Mouse (Mus musculus): ENCODE data around the gene Ica1. TPM values are rescaled to one million over a fixed set of nuclear protein-coding genes. Genes with fewer than 3 reads are reported as not detected.

Ica1 gene
- polyA plus RNA-seq, 1 experiment, result 48.6 TPM

DNA sequence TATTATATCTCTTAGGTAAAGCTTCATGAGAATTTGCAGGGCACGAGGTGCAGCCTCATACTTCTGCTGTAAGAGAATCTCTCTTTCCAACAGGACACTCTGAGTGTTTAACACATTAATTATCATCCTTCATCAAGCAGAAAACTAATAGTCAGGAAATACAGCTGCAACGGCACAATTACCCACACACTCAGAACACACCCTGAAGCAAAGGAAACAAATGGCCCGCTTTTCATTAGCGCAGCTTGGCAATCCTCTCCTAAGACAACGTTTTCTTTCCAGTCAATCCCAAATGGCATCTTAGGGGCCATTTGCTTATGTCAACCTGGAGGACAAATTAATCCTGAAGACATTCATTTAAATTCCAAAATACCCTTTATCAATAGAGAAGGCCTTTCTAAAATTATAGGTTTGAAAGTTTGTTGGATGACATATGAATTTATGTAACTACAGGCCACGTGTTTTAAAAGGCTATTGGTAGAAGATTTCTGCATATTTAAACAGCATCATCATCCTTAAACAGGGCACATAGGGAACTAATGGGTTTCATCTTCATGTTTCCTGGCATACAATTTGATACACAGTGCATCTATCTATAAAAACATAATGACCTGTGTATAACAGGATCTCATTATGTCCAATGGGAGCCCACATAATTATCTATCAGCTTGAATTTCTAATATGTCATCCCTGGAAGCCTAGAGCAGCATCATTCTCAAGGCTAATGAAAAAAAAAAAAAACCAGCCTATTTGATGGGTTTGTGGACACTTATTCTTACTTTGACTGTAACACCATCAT is 110.1 kb downstream of the Ica1 start:
- no peaks in the 10 kb centered on the region for H3K9me3 ChIP-seq
- no peak overlapping the region for H3K4me3 ChIP-seq (replicated peaks)
- peaks cover 21% of the 10 kb centered on the region for H3K4me1 ChIP-seq
- TF ChIP-seq GATA1 (IDR thresholded peaks at IDR 0.05; ENCODE audit: borderline replicate concordance, low read length), result no peak
- TF ChIP-seq FLI1 (IDR thresholded peaks at IDR 0.05; ENCODE audit: low read length), result no peak
- peaks cover 69% of the 10 kb centered on the region for H3K36me3 ChIP-seq (replicated peaks; ENCODE audit: low read length)
- no peaks in the 10 kb centered on the region for H3K27me3 ChIP-seq (replicated peaks)

DNA sequence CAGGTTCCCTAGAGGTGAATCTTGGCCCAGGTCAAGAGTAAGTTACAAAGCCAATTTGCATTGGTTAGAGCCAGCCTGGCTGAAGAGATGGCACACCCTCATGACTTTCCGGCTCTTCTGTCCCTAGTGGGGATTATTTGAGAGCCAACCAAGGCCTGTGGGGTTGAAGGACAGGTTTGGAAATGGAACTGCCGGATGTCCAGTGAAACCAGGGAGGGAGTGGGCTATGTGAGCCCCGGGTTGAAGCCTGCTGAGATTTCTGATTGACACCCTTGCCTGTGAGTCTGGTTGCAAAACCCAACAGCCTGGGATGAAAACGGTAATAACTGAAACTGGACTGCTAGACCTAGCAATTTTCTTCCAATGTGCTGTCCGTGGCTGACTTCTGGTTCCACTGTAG is 112.5 kb downstream of the Ica1 start:
- peaks cover 62% of the 10 kb centered on the region for H3K36me3 ChIP-seq (replicated peaks; ENCODE audit: low read length)
- TF ChIP-seq GATA1 (IDR thresholded peaks at IDR 0.05; ENCODE audit: borderline replicate concordance, low read length) (no peak), FLI1 (IDR thresholded peaks at IDR 0.05; ENCODE audit: low read length) (no peak)
- H3K4me3 ChIP-seq (replicated peaks), result no peak overlapping the region
- H3K27me3 ChIP-seq (replicated peaks), result no peaks in the 10 kb centered on the region
- no peaks in the 10 kb centered on the region for H3K9me3 ChIP-seq
- H3K4me1 ChIP-seq, result peaks cover 42% of the 10 kb centered on the region

GRCm38 (mm10) chr6:8664956-8665355 is 113.3 kb downstream of the Ica1 start:
- peaks cover 56% of the 10 kb centered on the region for H3K36me3 ChIP-seq (replicated peaks; ENCODE audit: low read length)
- TF ChIP-seq FLI1 (IDR thresholded peaks at IDR 0.05; ENCODE audit: low read length), result no peak
- no peak for TF ChIP-seq GATA1 (IDR thresholded peaks at IDR 0.05; ENCODE audit: borderline replicate concordance, low read length)

DNA sequence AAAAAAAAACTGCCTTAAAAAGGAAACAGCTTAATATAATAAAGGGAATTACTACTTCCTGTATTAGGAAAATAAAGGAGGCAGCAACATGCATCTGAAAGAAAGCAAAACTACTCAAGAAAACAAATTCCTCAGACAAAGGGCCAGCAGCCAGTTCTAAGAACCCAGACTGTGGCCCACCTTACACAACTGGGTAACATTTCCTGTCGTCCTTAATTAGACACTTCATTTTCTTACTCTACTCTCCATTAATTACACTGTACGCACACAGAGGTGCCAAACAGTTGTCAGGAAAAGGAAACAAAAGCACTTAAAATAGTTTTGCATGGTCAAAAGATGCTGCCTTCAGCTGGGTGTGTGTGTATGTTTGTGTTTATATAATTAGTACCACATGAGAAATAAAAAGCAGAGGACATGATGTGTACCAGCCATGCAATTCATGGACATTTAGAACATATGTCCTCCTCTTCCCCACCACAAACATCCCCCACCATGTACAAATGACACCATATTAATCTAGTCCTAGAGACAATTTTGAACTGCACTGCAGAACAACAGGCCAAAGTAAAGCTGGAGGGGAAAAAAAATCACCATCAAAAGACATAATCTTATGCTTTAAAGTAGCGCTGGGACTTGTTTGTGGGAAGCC is 115.1 kb downstream of the Ica1 start:
- Histone ChIP-seq H3K4me3 (replicated peaks) (no peak overlapping the region), H3K9me3 (no peaks in the 10 kb centered on the region), H3K4me1 (peaks cover 48% of the 10 kb centered on the region), H3K27me3 (replicated peaks) (no peaks in the 10 kb centered on the region), H3K36me3 (replicated peaks; ENCODE audit: low read length) (peaks cover 42% of the 10 kb centered on the region)
- no peak for TF ChIP-seq FLI1 (IDR thresholded peaks at IDR 0.05; ENCODE audit: low read length)
- no peak for TF ChIP-seq GATA1 (IDR thresholded peaks at IDR 0.05; ENCODE audit: borderline replicate concordance, low read length)

More at GRCm38 (mm10) chr6:8664956-8665355, 113.3 kb downstream of the Ica1 start:
- Histone ChIP-seq H3K4me3 (replicated peaks) (no peak overlapping the region), H3K9me3 (no peaks in the 10 kb centered on the region), H3K4me1 (peaks cover 44% of the 10 kb centered on the region), H3K27me3 (replicated peaks) (no peaks in the 10 kb centered on the region)

DNA sequence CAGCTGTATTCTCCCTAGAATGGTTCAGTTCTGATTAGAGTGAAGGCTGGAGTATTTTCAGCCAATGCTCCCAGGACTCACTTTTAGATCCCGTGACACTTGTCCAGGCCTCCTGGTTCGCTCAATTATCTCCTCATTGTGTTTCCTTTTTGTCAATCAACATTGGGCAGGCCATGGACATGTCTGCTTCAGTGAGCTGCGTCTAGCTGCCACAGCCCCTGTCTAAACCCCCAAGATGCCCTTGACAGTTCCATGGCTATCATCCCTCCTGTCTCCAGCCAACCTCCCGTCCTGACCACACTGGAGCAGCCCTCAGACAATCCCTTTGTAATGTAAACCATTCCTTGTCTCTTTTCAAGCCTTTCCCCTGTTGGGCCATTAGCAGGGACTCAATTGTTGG is 116.9 kb downstream of the Ica1 start:
- H3K27me3 ChIP-seq (replicated peaks), result no peaks in the 10 kb centered on the region
- H3K36me3 ChIP-seq (replicated peaks; ENCODE audit: low read length), result peaks cover 45% of the 10 kb centered on the region
- H3K4me1 ChIP-seq, result peaks cover 48% of the 10 kb centered on the region
- H3K9me3 ChIP-seq, result no peaks in the 10 kb centered on the region
- TF ChIP-seq GATA1 (IDR thresholded peaks at IDR 0.05; ENCODE audit: borderline replicate concordance, low read length) (no peak), FLI1 (IDR thresholded peaks at IDR 0.05; ENCODE audit: low read length) (no peak)
- H3K4me3 ChIP-seq (replicated peaks), result peak overlapping the region; percentile 24

- Histone ChIP-seq H3K9me3 (no peaks in the 10 kb centered on the region), H3K27me3 (replicated peaks) (no peaks in the 10 kb centered on the region), H3K4me1 (peaks cover 40% of the 10 kb centered on the region), H3K4me3 (replicated peaks) (no peak overlapping the region), H3K36me3 (replicated peaks; ENCODE audit: low read length) (peaks cover 45% of the 10 kb centered on the region)
- TF ChIP-seq FLI1 (IDR thresholded peaks at IDR 0.05; ENCODE audit: low read length), result no peak
- no peak for TF ChIP-seq GATA1 (IDR thresholded peaks at IDR 0.05; ENCODE audit: borderline replicate concordance, low read length)
Observed at GRCm38 (mm10) chr6:8660076-8660475, 118.2 kb downstream of the Ica1 start.

GRCm38 (mm10) chr6:8659194-8659959 is 118.9 kb downstream of the Ica1 start:
- Histone ChIP-seq H3K27me3 (replicated peaks) (no peaks in the 10 kb centered on the region), H3K9me3 (no peaks in the 10 kb centered on the region), H3K4me1 (peaks cover 42% of the 10 kb centered on the region), H3K4me3 (replicated peaks) (no peak overlapping the region), H3K36me3 (replicated peaks; ENCODE audit: low read length) (peaks cover 50% of the 10 kb centered on the region)
- TF ChIP-seq FLI1 (IDR thresholded peaks at IDR 0.05; ENCODE audit: low read length), result no peak
- no peak for TF ChIP-seq GATA1 (IDR thresholded peaks at IDR 0.05; ENCODE audit: borderline replicate concordance, low read length)

GRCm38 (mm10) chr6:8658431-8658830 is 119.9 kb downstream of the Ica1 start:
- Histone ChIP-seq H3K4me1 (peaks cover 35% of the 10 kb centered on the region), H3K9me3 (no peaks in the 10 kb centered on the region), H3K4me3 (replicated peaks) (no peak overlapping the region), H3K27me3 (replicated peaks) (no peaks in the 10 kb centered on the region), H3K36me3 (replicated peaks; ENCODE audit: low read length) (peaks cover 51% of the 10 kb centered on the region)
- TF ChIP-seq FLI1 (IDR thresholded peaks at IDR 0.05; ENCODE audit: low read length) (no peak), GATA1 (IDR thresholded peaks at IDR 0.05; ENCODE audit: borderline replicate concordance, low read length) (no peak)

- no peaks in the 10 kb centered on the region for H3K9me3 ChIP-seq
- peaks cover 56% of the 10 kb centered on the region for H3K36me3 ChIP-seq (replicated peaks; ENCODE audit: low read length)
- H3K27me3 ChIP-seq (replicated peaks), result no peaks in the 10 kb centered on the region
- no peak overlapping the region for H3K4me3 ChIP-seq (replicated peaks)
- no peak for TF ChIP-seq FLI1 (IDR thresholded peaks at IDR 0.05; ENCODE audit: low read length)
- no peak for TF ChIP-seq GATA1 (IDR thresholded peaks at IDR 0.05; ENCODE audit: borderline replicate concordance, low read length)
- peaks cover 25% of the 10 kb centered on the region for H3K4me1 ChIP-seq
Observed at GRCm38 (mm10) chr6:8657459-8657858, 120.8 kb downstream of the Ica1 start.
